Mouse (Mus musculus): ENCODE data around the gene Eif2b5. TPM values are rescaled to one million over a fixed set of nuclear protein-coding genes. Genes with fewer than 3 reads are reported as not detected.
"Not testable (repeated sequence)": the region's sequence is repeated elsewhere in the genome, so short reads cannot be mapped to it uniquely, and the experiment has no call there.

Gene Eif2b5
- total RNA-seq, 2 experiments from 2014 or later: 46.0 to 53.3 TPM

DNA sequence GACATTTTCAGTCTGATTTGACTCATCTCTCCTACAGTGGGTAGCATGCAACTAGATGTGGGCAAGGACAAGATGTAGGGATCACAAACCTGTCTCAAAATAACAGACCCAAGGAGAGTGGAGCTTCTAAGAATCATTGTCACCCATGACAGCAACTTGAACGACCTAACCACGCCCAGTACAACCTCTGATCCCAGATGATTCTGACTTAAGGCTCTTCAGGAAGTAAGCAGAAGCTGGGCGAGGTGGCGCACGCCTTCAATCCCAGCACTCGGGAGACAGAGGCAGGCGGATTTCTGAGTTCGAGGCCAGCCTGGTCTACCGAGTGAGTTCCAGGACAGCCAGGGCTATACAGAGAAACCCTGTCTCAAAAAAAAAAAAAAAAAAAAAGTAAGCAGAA lies 9.9 kb upstream of the Eif2b5 start:
- not testable (repeated sequence) for DNase-seq (ENCODE audit: extremely low spot score in 1 of 2, low spot score in 1 of 2)

DNA sequence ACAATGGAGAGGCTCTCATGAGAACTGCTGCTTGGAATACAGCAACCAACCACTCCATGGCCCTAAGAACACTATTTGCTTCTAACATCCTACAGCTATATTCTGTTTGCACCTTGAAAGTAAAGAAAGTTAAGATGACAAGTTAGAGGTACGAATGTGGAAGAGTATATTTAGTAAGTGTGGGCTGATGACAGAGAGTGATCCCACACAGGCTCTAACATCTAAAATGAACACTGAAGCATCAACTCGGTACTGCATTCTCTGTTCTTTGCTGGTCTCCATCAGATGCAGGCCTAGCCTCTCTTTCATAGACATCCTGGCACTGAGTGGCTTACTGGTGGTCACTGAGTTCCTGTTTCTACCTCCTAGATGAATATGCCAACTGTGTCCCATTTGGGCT lies 9.4 kb upstream of the Eif2b5 start:
- DNase-seq (ENCODE audit: extremely low spot score in 1 of 2, low spot score in 1 of 2): no peak

DNA sequence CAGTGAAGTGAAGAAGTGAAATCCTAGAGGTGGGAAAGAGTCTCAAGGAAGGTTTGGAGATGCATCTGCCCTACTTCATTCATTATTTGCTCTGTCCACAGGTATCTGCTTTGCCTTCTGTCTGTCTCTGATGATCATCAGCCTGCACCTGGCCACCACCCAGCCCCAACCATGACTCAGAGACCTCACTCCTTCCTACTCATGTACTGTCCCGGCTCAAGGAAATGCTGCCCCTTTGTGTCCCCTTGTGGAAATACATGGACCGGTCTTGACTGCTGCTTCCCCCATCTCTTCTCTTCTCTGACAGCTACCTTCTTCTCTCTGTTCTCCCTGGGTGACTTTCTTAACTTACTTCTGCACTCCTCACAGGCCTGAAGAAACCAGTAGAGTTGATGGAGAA lies 8.0 kb upstream of the Eif2b5 start:
- no peak for DNase-seq (ENCODE audit: extremely low spot score in 1 of 2, low spot score in 1 of 2)

DNA sequence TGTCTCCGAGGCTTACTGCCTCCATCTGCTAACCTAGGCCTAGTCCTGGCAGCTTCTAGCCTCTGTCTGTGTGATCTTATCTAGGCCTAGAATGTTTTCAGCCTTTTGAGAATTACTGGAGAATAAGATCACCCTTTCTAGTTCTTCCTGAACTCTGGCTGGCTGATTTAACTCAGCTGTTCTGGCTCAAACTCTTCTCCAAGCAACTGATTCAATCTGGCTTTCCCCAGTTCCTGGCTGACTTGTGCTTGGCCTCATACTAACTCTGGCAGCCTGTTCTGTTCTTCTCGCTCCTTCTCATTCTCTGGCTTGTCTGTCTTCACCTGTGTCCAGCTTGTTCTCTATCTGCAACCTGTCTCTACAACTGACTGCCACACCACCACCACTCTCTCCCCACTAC lies 7.3 kb upstream of the Eif2b5 start:
- DNase-seq (ENCODE audit: extremely low spot score in 1 of 2, low spot score in 1 of 2): no peak

DNA sequence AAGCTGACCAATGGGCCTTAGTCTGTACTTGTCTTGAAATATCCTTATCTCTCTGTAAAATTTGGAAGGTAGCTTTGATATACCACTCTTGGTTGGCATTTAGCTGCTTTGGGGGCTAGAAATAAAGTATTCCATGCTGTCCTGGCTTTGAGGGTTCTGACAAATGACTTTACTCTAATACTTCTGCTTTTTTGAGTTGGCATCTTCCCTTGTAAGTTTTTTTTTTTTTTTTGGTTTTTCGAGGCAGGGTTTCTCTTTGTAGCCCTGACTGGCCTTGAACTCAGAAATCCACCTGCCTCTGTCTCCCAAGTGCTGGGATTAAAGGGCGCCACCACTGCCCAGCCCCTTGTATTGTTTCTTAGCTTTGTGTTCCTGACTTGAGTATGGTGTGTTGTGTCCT lies 5.2 kb upstream of the Eif2b5 start:
- no peak for DNase-seq (ENCODE audit: extremely low spot score in 1 of 2, low spot score in 1 of 2)

DNA sequence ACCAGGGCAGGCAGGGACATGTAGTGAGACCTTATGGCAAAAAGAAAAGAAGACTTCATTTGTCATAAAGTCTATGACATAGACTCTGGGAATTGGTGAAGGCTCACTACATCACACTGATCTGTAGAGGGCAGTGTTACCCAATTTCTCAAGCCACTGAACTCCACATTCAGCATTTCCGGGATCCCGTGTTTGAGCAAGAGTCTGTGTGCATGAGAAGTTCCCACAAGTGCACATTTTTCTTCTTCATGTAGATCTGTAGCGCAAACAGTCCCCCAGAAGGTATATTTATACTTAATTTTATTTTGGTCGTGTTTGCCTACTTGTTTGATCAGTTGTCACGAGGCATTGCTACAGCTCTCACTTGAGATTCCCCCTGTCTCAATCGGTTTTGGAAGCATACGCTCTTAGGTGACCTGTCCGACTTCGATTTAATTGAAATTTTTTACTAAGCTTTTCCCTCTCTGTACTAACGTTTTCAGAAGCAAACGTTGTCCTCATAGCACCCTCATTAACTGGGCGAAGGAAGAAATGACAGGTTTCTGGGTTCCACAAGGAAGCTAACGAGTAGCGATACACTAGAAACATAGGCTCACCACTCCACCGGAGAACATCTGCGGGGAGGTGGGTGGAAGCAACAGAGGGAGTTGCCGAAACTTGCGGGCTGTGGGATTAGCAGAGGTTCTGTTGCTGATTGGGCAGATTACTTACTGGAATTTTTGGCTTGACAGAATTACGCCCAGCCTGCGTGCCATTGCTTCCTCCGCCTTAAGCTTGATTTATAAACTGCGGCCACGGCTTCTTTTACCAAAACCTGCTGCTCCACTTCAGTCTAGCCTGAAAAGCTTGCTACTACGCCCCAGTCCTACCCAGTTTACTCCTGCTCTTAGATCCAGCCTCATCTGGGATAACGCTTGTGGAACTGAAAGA lies 1.7 kb upstream of the Eif2b5 start:
- DNase-seq (ENCODE audit: extremely low spot score in 1 of 2, low spot score in 1 of 2): peak in 1 of 2 experiments; percentile 15

DNA sequence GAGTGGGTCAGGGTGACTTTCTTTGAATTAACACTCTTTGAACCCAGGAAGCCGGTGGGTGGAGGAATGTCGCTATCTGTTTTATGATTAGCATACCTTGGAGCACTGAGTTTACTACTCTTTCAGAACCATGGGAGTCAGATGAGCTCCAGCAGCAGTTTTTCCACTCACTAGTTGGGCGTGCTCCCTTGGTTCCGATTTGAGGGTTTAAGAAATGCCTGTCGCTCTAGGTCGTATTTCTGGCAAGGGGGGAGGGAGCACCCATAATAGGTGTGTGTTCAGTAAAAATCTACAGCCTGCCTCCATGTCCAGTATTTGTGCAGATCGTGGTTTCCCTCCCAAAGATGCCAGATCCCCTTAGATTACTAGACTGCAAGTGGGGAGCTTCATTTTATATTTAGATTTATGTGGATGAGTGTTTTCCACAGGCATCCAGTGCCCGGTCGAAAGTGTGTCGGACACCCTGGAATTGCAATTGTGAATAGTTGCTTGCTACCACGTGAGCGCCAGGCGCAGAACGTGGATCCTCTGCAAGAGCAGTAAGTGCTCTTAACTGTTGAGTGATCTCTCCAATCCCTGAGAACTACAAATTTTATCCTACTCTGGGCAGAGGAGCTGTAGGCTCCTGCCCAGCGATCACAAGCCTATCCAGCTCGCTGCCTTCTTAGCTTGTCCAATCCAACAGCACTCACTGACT lies 489 bp upstream of the Eif2b5 start:
- no peak for DNase-seq (ENCODE audit: extremely low spot score in 1 of 2, low spot score in 1 of 2)

DNA sequence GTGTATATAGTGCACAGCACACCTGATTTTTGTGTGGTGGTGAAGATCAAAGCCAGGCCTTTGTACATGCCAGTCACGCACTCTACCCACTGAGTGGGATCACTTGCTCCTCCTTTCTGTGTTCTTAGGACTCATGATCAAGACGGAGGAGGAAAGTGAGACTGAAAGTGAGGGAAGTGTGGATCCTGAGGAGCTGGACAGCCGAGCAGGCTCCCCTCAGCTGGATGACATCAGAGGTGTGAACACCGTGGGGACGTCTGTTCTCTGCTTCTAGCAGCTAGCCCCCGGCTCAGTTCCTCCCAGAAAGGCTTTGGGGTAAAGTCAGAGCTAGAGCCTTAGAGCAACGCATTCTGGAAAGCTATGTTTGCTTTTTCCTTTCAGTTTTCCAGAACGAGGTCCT lies 7.4 kb downstream of the Eif2b5 start:
- DNase-seq (ENCODE audit: extremely low spot score in 1 of 2, low spot score in 1 of 2): no peak

DNA sequence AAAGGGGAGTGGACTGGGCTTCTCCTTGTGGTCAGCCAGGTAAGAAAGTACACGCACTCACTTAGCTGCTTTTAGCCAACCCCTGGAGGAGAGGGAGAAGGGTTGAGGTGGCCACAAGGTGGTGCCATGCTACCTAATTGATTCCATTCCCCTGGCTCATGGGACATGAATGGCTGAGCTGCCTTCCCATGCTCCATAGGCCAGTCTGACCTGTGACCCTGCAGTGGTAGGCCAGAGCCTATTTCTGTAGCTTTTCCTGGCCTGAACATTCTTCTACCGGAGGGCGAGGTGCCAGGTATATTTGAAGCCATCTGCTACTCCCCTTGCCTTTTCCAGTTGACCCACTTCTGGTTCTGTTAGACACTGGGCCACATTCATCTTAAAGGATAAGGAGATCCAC lies 10.7 kb downstream of the Eif2b5 start:
- DNase-seq (ENCODE audit: extremely low spot score in 1 of 2, low spot score in 1 of 2): no peak

DNA sequence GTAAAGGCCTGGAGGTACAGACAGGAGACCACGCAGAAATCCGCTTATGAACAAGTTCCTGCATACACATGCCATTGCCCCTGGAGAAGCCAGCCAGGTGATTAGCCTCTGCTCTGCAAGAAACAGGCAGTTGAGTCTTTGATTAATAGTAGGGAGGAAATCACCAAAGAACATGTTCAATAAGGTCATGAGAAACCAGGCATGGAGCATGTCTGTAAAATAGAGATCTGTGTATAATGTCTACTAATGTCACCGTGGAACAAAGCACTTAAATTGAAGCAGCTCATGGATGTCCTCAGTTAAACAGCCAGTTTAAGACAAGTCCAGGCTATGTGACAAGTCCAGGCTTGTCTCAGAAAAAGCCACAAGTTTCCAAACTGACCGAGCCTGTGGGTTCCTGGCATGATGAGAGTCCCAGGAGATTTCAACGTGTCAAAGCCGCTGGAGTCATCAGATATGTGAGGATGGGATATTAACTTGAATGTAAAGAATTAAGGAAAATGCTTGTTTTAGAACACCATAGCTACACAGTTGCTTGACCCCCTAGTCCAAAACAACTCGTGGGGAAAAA lies 12.7 kb downstream of the Eif2b5 start:
- no peak for DNase-seq (ENCODE audit: extremely low spot score in 1 of 2, low spot score in 1 of 2)

DNA sequence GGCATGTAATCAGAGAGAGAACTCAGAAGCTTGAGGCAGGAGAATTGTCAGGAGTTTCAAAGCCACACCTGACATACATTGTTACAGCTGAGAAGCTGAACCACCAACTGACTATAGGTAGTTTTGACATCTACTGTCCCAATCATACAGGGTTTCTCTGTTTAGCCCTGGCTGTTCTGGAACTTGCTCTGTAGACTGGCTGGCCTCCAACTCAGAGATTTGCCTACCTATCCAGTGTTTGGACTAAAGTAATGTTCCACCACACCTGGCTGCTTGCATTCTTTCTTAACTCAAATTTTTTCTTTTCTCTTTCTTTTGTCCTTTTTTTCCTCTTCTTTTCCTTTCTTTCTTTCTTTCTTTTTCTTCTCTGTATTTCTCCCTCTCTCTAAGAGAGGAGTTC lies 17.4 kb downstream of the Eif2b5 start:
- DNase-seq (ENCODE audit: extremely low spot score in 1 of 2, low spot score in 1 of 2): no peak

DNA sequence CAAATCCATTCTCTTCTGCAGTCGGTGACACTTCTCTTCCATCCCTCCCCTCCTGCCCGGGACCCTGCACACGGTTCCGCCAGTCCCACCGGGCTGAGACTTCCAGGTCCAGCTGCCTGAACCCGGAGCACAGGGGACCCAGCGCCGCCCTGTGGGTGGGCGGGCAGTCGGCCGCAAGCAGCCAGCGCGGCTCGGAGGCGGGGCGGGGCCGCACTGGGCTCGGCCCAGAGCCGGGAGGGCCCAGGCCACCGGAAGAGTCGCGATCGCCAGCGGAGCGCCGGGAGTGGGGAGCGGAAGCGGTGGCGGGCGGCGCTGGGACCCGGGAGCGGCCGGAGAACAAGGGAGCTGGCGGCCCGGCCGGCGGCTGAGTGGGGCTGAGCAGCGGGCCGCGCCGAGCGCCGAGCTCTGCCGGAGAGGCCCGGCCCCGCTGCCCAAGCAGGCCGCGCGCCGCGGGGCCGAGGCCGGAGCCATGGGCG lies 18.1 kb downstream of the Eif2b5 start, which contains the start of gene Dvl3:
TSS of gene Dvl3 (plus strand) at position 257 of the 476 bp plus-strand sequence.
- DNase-seq (ENCODE audit: extremely low spot score in 1 of 2, low spot score in 1 of 2): peak; percentile 72 to 74

DNA sequence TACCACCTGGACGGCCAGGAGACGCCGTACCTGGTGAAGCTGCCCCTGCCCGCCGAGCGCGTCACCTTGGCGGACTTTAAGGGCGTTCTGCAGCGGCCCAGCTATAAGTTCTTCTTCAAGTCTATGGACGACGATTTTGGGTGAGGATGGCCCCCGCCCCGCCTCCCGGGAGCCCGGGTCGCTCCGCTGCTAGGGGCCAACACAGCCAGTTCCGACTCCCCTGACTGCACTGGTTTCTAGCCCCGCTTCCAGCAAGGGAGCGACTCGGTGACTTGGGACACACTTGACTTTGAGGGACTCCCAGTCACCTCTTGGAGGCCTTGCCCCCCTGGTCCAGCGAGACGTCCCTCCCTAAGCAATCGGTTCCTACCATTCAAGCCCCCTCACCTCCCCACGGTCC lies 18.6 kb downstream of the Eif2b5 start:
- DNase-seq (ENCODE audit: extremely low spot score in 1 of 2, low spot score in 1 of 2): peak in 1 of 2 experiments; percentile 13

DNA sequence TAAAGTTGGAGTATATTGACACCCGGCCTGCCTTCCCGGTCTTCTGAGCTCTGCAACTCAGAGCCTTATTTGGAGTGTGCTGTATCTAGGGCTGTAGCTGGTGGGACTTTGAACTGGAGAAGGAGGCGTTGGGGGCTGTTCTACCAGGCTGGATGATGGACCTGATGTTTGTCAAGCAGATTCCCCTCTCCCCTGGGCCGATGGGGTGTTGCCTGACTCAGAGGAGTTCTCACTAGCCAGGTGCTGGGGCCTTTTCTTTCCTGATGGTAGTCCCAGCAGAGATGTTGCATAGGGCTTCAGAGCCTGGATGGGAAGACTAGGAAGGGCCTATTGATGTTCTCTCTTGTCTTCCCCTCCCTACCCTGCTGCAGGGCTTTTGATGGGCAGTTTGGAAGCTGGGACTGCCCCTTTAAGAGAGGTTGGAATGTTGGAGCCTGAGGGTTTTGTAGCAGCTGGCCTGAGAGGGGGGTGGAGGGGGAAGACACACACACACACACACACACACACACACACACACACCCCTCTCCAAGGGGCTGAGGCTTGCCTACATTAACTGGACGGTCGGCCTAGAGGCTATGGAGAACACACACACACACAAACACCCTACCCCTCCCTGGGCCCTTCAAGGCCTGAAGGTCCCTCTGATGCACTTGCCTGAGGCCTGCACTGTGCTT lies 19.2 kb downstream of the Eif2b5 start:
- no peak for DNase-seq (ENCODE audit: extremely low spot score in 1 of 2, low spot score in 1 of 2)

DNA sequence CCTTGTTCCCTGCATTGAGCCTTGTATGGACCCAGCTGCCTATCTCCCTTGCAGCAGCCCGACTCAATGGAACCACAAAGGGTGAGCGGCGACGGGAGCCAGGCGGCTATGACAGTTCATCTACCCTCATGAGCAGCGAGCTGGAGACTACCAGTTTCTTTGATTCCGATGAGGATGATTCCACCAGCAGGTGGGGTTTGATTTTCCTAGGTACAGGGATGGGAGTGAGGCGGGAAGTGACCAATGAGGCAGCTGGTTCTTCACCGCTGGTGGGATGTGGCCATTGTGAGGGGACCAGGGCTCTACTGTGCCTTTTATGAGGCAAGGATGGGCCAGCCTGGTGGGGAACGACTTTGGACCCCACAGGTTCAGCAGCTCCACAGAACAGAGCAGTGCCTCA lies 25.3 kb downstream of the Eif2b5 start:
- no peak for DNase-seq (ENCODE audit: extremely low spot score in 1 of 2, low spot score in 1 of 2)

DNA sequence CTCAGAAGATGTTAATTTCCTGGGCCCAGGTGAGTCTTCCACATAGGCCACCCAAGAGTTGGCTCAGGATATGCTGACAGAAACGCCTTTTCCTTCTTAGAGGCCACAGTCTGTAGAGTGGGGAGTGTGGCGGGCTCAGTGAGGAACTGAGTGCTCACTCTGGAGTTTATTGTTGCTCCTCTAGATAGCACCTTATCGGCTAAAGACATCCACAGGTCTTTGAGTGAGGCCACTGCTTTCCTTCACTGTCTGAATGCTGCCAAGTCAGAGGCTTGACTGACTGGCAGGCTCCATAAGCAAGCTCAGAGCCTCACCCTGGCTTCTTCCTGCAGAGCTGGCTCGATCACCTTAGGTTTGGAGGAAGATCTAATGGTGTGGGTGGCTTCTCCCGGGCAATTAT lies 30.2 kb downstream of the Eif2b5 start:
- no peak for DNase-seq (ENCODE audit: extremely low spot score in 1 of 2, low spot score in 1 of 2)

DNA sequence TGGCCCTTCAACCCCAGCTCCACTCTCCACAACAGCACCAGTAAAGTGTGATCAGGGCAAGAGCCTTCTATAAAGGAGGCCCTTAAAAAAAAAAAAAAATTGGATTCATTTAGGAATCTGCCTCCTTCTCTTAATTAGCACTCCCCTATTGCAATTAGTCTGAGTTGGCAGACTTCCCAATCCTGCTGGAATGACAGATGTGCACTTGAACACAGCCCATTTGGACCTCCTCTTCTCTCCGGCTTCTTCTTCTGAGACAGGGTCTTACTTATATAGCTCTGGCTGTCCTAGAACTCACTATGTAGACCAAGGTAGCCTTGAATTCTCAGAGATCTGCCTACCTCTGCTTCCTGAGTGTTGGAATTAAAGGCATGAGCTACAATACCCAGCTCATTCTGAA lies 30.8 kb downstream of the Eif2b5 start:
- no peak for DNase-seq (ENCODE audit: extremely low spot score in 1 of 2, low spot score in 1 of 2)

DNA sequence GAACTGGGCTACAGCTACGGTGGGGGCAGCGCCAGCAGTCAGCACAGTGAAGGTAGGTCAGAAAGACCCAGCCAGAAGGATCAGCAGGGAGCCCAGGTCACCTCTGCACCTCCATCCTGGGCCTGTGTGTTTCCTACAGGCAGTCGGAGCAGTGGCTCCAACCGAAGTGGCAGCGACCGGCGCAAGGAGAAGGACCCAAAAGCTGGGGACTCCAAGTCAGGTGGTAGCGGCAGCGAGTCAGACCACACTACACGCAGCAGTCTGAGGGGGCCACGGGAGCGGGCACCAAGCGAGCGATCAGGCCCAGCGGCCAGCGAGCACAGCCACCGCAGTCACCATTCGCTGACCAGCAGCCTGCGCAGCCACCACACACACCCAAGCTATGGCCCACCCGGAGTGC lies 32.3 kb downstream of the Eif2b5 start:
- DNase-seq (ENCODE audit: extremely low spot score in 1 of 2, low spot score in 1 of 2): no peak

DNA sequence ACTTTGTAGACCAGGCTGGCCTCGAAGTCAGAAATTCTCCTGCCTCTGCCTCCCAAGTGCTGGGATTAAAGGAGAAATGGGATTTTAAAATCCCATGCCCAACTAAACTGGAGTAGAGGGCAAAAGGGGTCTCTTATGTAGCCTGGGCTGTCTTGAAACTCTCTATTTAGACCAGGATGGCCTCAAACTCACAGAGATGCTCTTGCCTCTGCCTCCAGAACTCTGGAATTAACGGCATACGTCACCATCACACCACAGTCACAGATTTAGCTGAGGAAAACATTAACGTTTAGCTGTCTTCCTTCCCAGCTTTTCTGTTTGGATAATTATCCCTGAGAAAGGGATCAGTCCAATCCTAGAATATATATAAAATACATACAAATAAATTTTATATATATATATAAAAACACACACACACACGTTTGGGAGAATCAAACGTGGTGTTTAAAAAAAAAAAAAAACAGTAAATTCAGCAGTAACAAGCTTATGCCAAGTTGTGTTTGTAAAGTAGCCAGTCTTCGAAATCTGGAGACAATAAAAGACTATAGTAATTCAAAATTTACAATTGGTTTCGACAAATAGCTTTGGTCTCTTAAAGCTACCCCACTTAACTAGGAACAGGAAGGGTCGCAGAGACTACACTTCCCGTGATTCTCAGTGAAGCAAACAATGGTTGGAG lies 36.1 kb downstream of the Eif2b5 start:
- DNase-seq (ENCODE audit: extremely low spot score in 1 of 2, low spot score in 1 of 2): no peak
